Mouse (Mus musculus) inflammation-experienced regulatory T-cells (primary cell): ENCODE measurements around the gene Lilra6. TPM values are rescaled to one million over a fixed set of nuclear protein-coding genes. Genes with fewer than 3 reads are reported as not detected.

Experiments used
- polyA plus RNA-seq, 2 experiments: library from polyadenylated mRNA; unstranded; fragments of 100-300 nt; shearing (Covaris generic); gene quantifications; one replicate each; pipeline ENCODE4 v1.2.1; 2017

Gene Lilra6
- polyA plus RNA-seq, result 1 to 10 TPM in 1 of 2 experiments, under 1 TPM in 1; 0.33 to 2.1 TPM

DNA sequence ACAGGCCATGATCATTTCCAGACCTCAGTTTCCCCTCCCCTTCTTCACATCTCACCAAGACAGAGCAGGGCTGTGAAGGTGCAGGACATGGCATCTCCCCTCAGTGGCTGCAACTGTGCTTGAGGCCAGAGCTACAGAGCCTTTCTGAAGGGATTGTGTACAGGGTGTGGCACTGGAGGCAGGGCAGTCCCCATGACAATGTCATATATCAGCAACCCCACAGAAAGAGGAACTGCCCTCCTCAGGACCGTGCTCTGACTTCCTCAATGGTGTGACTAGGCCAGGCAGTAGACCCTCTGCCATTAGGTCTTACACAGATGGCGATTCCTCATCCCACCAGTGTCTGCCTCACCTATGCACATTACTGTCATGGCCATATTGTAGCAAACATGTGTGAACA is at the start of gene Lilra6:
Lilra6 (minus strand) TSS at position 117 of the 400 bp plus-strand sequence.

GRCm38 (mm10) chr7:3898036-3898590 is 17.2 kb downstream of the Lilra6 start, which contains the start of gene Gm14548:
Gene Gm14548 (minus strand): TSS chr7:3898120.

Other genes starting within 250 kb of the Lilra6 start
- 10 to 100 TPM; 19.8 to 38.5 TPM for gene Leng1, start 249.7 kb downstream of the Lilra6 start, polyA plus RNA-seq
- gene Tmc4, start 237.9 kb downstream of the Lilra6 start, polyA plus RNA-seq, result 1 to 10 TPM; 5.4 to 5.6 TPM
- gene Tsen34, start 222.6 kb downstream of the Lilra6 start, polyA plus RNA-seq, result 10 to 100 TPM; 29.2 to 41.8 TPM
- gene Mboat7, start 222.0 kb downstream of the Lilra6 start, polyA plus RNA-seq, result 10 to 100 TPM; 66.0 to 73.7 TPM
- gene Rps9, start 211.5 kb downstream of the Lilra6 start, polyA plus RNA-seq, result 1,000 to 10,000 TPM; 1,569 to 1,712 TPM
- gene Pirb, start 195.1 kb downstream of the Lilra6 start, polyA plus RNA-seq, result 1 to 10 TPM in 1 of 2 experiments, under 1 TPM in 1; 0.65 to 4.7 TPM
- gene Gm15448, start 89.8 kb downstream of the Lilra6 start, polyA plus RNA-seq, result under 1 TPM; 0.22 to 0.98 TPM
- 1 to 10 TPM in 1 of 2 experiments, under 1 TPM in 1; 0.16 to 1.8 TPM for gene Pira2, start 70.5 kb downstream of the Lilra6 start, polyA plus RNA-seq
- gene Gm14548, start 17.4 kb downstream of the Lilra6 start, polyA plus RNA-seq, result 1 to 10 TPM in 1 of 2 experiments, under 1 TPM in 1; 0.08 to 2.8 TPM
- 1 to 10 TPM; 2.9 to 7.9 TPM for gene Lair1, start 147.7 kb upstream of the Lilra6 start, polyA plus RNA-seq
- 1 to 10 TPM; 1.1 to 3.2 TPM for gene Ttyh1, start 203.9 kb upstream of the Lilra6 start, polyA plus RNA-seq
- 100 to 1,000 TPM; 148 to 166 TPM for gene Leng8, start 221.5 kb upstream of the Lilra6 start, polyA plus RNA-seq
- gene Leng9, start 234.9 kb upstream of the Lilra6 start, polyA plus RNA-seq, result 10 to 100 TPM in 1 of 2 experiments, 1 to 10 TPM in 1; 8.8 to 13.5 TPM
- gene Cdc42ep5, start 249.4 kb upstream of the Lilra6 start, polyA plus RNA-seq, result under 1 TPM in 1 of 2 experiments, not detected in 1; 0.61 TPM